Mouse (Mus musculus) erythroblast, embryonic 14.5 days (primary cell): Measurements from ENCODE around the gene Tcte2.

Experiments used
- GATA1 ChIP-seq: IDR thresholded peaks from 2 replicates; pipeline ENCODE4 v1.6.1; 2012; ENCODE audit warnings: low read length, inconsistent platforms, mixed read lengths
- TAL1 ChIP-seq: IDR thresholded peaks from 3 replicates; pipeline ENCODE4 v1.6.1; 2012; ENCODE audit warnings: low read length, inconsistent platforms, mixed read lengths

- no peak for TF ChIP-seq GATA1
- TF ChIP-seq TAL1 = no peak
These were observed 18.5 kb downstream of the Tcte2 start for GRCm38 (mm10) chr17:13742941-13743708.
